Mouse (Mus musculus) neutrophil, adult 59 days (primary cell): ENCODE data around the gene Tmem267. TPM values are rescaled to one million over a fixed set of nuclear protein-coding genes. Genes with fewer than 3 reads are reported as not detected.

Source experiments
- total RNA-seq, 2 experiments: library from RNA; stranded (reverse); gene quantifications; 1 replicate in 1 of 2; 2 replicates in 1 of 2; pipeline ENCODE4 v1.2.4; 2023

The Tmem267 gene
- under 1 TPM; 0.89 to 0.95 TPM for total RNA-seq

GRCm38 (mm10) chr13:119487880-119488580 lies at the start of gene Tmem267, which contains the start of gene 3110070M22Rik:
Tmem267 (plus strand) TSS chr13:119488039.
3110070M22Rik (minus strand) TSS chr13:119488383.

GRCm38 (mm10) chr13:119462596-119463560 lies 25.0 kb upstream of the Tmem267 start, which contains the start of gene 4833420G17Rik:
4833420G17Rik (plus strand) TSS chr13:119462768.

GRCm38 (mm10) chr13:119623634-119624033 lies 135.8 kb downstream of the Tmem267 start, which contains the start of gene Ccl28:
Ccl28 (plus strand) TSS chr13:119623819.

Other genes starting within 250 kb of the Tmem267 start
- 10 to 100 TPM; 35.2 to 42.6 TPM for gene Paip1, start 59.4 kb upstream of the Tmem267 start, total RNA-seq
- 10 to 100 TPM; 29.0 to 41.7 TPM for gene 4833420G17Rik, start 25.3 kb upstream of the Tmem267 start, total RNA-seq
- gene 3110070M22Rik, start 344 bp downstream of the Tmem267 start, total RNA-seq, result under 1 TPM in 1 of 2 experiments, not detected in 1; 0.33 TPM
- not detected for gene Ccl28, start 135.8 kb downstream of the Tmem267 start, total RNA-seq
- gene Hmgcs1, start 202.3 kb downstream of the Tmem267 start, total RNA-seq, result 10 to 100 TPM; 18.8 to 21.2 TPM